Mouse (Mus musculus): Measurements from ENCODE around the gene Capn9. TPM values are rescaled to one million over a fixed set of nuclear protein-coding genes. Genes with fewer than 3 reads are reported as not detected.

Capn9 gene
- polyA plus RNA-seq, 1 experiment, result not detected

GRCm38 (mm10) chr8:124546815-124547214 lies 29.1 kb upstream of the Capn9 start:
- no peaks in the 10 kb centered on the region for H3K4me1 ChIP-seq (ENCODE audit: control insufficient read depth, insufficient read depth, low read length)
- H3K27ac ChIP-seq (ENCODE audit: insufficient read depth, low read length), result no peak overlapping the region
- no peak for TF ChIP-seq POLR2A (IDR thresholded peaks at IDR 0.05; ENCODE audit: low read depth, low read length)
- no peak overlapping the region for H3K4me3 ChIP-seq (ENCODE audit: insufficient read depth, low read length)

- no peak overlapping the region for H3K4me3 ChIP-seq (ENCODE audit: insufficient read depth, low read length)
- TF ChIP-seq POLR2A (IDR thresholded peaks at IDR 0.05; ENCODE audit: low read depth, low read length) (no peak), CTCF (IDR thresholded peaks at IDR 0.05; ENCODE audit: borderline replicate concordance, insufficient read depth, low read length) (no peak)
- H3K27ac ChIP-seq (ENCODE audit: insufficient read depth, low read length), result no peak overlapping the region
- no peaks in the 10 kb centered on the region for H3K4me1 ChIP-seq (ENCODE audit: control insufficient read depth, insufficient read depth, low read length)
These were observed 28.6 kb upstream of the Capn9 start for GRCm38 (mm10) chr8:124547269-124547668.

- Histone ChIP-seq H3K27ac (ENCODE audit: insufficient read depth, low read length) (no peak overlapping the region), H3K4me1 (ENCODE audit: control insufficient read depth, insufficient read depth, low read length) (no peaks in the 10 kb centered on the region), H3K4me3 (ENCODE audit: insufficient read depth, low read length) (no peak overlapping the region)
- TF ChIP-seq CTCF (IDR thresholded peaks at IDR 0.05; ENCODE audit: borderline replicate concordance, insufficient read depth, low read length), result no peak
These were observed 27.7 kb upstream of the Capn9 start for GRCm38 (mm10) chr8:124548187-124548586.

- no peaks in the 10 kb centered on the region for H3K4me1 ChIP-seq (ENCODE audit: control insufficient read depth, insufficient read depth, low read length)
- H3K27ac ChIP-seq (ENCODE audit: insufficient read depth, low read length), result no peak overlapping the region
- TF ChIP-seq CTCF (IDR thresholded peaks at IDR 0.05; ENCODE audit: borderline replicate concordance, insufficient read depth, low read length) (no peak), POLR2A (IDR thresholded peaks at IDR 0.05; ENCODE audit: low read depth, low read length) (no peak)
- no peak overlapping the region for H3K4me3 ChIP-seq (ENCODE audit: insufficient read depth, low read length)
These were observed 24.8 kb upstream of the Capn9 start for GRCm38 (mm10) chr8:124551011-124551661.

GRCm38 (mm10) chr8:124555113-124555750 lies 20.7 kb upstream of the Capn9 start:
- Histone ChIP-seq H3K4me1 (ENCODE audit: control insufficient read depth, insufficient read depth, low read length) (no peaks in the 10 kb centered on the region), H3K27ac (ENCODE audit: insufficient read depth, low read length) (no peak overlapping the region), H3K4me3 (ENCODE audit: insufficient read depth, low read length) (no peak overlapping the region)
- no peak for TF ChIP-seq POLR2A (IDR thresholded peaks at IDR 0.05; ENCODE audit: low read depth, low read length)
- no peak for TF ChIP-seq CTCF (IDR thresholded peaks at IDR 0.05; ENCODE audit: borderline replicate concordance, insufficient read depth, low read length)

- no peak overlapping the region for H3K27ac ChIP-seq (ENCODE audit: insufficient read depth, low read length)
- H3K4me1 ChIP-seq (ENCODE audit: control insufficient read depth, insufficient read depth, low read length), result no peaks in the 10 kb centered on the region
- TF ChIP-seq CTCF (IDR thresholded peaks at IDR 0.05; ENCODE audit: borderline replicate concordance, insufficient read depth, low read length), result no peak
- TF ChIP-seq POLR2A (IDR thresholded peaks at IDR 0.05; ENCODE audit: low read depth, low read length), result no peak
- H3K4me3 ChIP-seq (ENCODE audit: insufficient read depth, low read length), result no peak overlapping the region
These were observed 19.7 kb upstream of the Capn9 start for GRCm38 (mm10) chr8:124556164-124556563.

- H3K4me3 ChIP-seq (ENCODE audit: insufficient read depth, low read length), result no peak overlapping the region
- H3K4me1 ChIP-seq (ENCODE audit: control insufficient read depth, insufficient read depth, low read length), result no peaks in the 10 kb centered on the region
- TF ChIP-seq CTCF (IDR thresholded peaks at IDR 0.05; ENCODE audit: borderline replicate concordance, insufficient read depth, low read length), result no peak
- TF ChIP-seq POLR2A (IDR thresholded peaks at IDR 0.05; ENCODE audit: low read depth, low read length), result no peak
- H3K27ac ChIP-seq (ENCODE audit: insufficient read depth, low read length), result no peak overlapping the region
These were observed 19.3 kb upstream of the Capn9 start for GRCm38 (mm10) chr8:124556658-124557057.

GRCm38 (mm10) chr8:124557476-124557875 lies 18.4 kb upstream of the Capn9 start:
- TF ChIP-seq CTCF (IDR thresholded peaks at IDR 0.05; ENCODE audit: borderline replicate concordance, insufficient read depth, low read length) (no peak), POLR2A (IDR thresholded peaks at IDR 0.05; ENCODE audit: low read depth, low read length) (no peak)
- Histone ChIP-seq H3K4me1 (ENCODE audit: control insufficient read depth, insufficient read depth, low read length) (no peaks in the 10 kb centered on the region), H3K4me3 (ENCODE audit: insufficient read depth, low read length) (no peak overlapping the region), H3K27ac (ENCODE audit: insufficient read depth, low read length) (no peak overlapping the region)

GRCm38 (mm10) chr8:124567126-124567525 lies 8.8 kb upstream of the Capn9 start:
- TF ChIP-seq CTCF (IDR thresholded peaks at IDR 0.05; ENCODE audit: borderline replicate concordance, insufficient read depth, low read length) (no peak), POLR2A (IDR thresholded peaks at IDR 0.05; ENCODE audit: low read depth, low read length) (no peak)
- H3K4me1 ChIP-seq (ENCODE audit: control insufficient read depth, insufficient read depth, low read length), result no peaks in the 10 kb centered on the region
- no peak overlapping the region for H3K4me3 ChIP-seq (ENCODE audit: insufficient read depth, low read length)
- no peak overlapping the region for H3K27ac ChIP-seq (ENCODE audit: insufficient read depth, low read length)

GRCm38 (mm10) chr8:124567584-124567983 lies 8.3 kb upstream of the Capn9 start:
- Histone ChIP-seq H3K4me1 (ENCODE audit: control insufficient read depth, insufficient read depth, low read length) (no peaks in the 10 kb centered on the region), H3K27ac (ENCODE audit: insufficient read depth, low read length) (no peak overlapping the region), H3K4me3 (ENCODE audit: insufficient read depth, low read length) (no peak overlapping the region)
- TF ChIP-seq CTCF (IDR thresholded peaks at IDR 0.05; ENCODE audit: borderline replicate concordance, insufficient read depth, low read length) (no peak), POLR2A (IDR thresholded peaks at IDR 0.05; ENCODE audit: low read depth, low read length) (no peak)

Data from embryonic fibroblast, embryonic 13.5 days (primary cell).